Mouse (Mus musculus) forelimb bud, embryonic 11.5 days (tissue): Measurements from ENCODE around the gene Hook2.

ENCODE experiments used
- DNase-seq: peaks from one replicate; pipeline ENCODE4 v3.0.0-alpha.2; 2012; ENCODE audit warnings: low read depth, low spot score

The Hook2 gene

GRCm38 (mm10) chr8:85029271-85029670 is 38.9 kb downstream of the Hook2 start:
- DNase-seq = no peak

GRCm38 (mm10) chr8:85032622-85033311 is 42.4 kb downstream of the Hook2 start:
- DNase-seq = no peak

GRCm38 (mm10) chr8:85033867-85034266 is 43.5 kb downstream of the Hook2 start:
- DNase-seq = no peak

GRCm38 (mm10) chr8:85034764-85035163 is 44.4 kb downstream of the Hook2 start:
- peak; percentile 84 for DNase-seq

GRCm38 (mm10) chr8:85035165-85035727 is 44.8 kb downstream of the Hook2 start:
- peak; percentile 26 for DNase-seq

- no peak for DNase-seq
Observed at GRCm38 (mm10) chr8:85035728-85036310, 45.4 kb downstream of the Hook2 start.

GRCm38 (mm10) chr8:85036381-85036717 is 45.9 kb downstream of the Hook2 start:
- DNase-seq = no peak

GRCm38 (mm10) chr8:85036718-85037365 is 46.4 kb downstream of the Hook2 start, which contains the start of gene Tnpo2:
Gene Tnpo2, plus strand, starts transcription at chr8:85036915.
- DNase-seq = peak; percentile 97

- peak; percentile 61 for DNase-seq
Observed at GRCm38 (mm10) chr8:85037366-85037680, 46.9 kb downstream of the Hook2 start.

GRCm38 (mm10) chr8:85037681-85038531 is 47.5 kb downstream of the Hook2 start:
- peak; percentile 18 for DNase-seq

- no peak for DNase-seq
Observed at GRCm38 (mm10) chr8:85043619-85044018, 53.2 kb downstream of the Hook2 start.
